In genomic region chr2:26914148-26914941, GRCm38 (mm10) we compare ENCODE assay signal across 12 mouse cellular contexts. TPM values are rescaled to one million over a fixed set of nuclear protein-coding genes. Genes with fewer than 3 reads are reported as not detected.
DNase-seq lines count a peak whose midpoint lies in the region; ATAC-seq and TF ChIP-seq lines count a peak whose summit lies in the region.
"Had no signal": no experiment of that assay in that cellular context is flagged by ENCODE, and none has a peak within 500 bp of the region (broad histone marks: within the 10 kb centered on the region; RNA-seq: fewer than 3 reads in every experiment).

No protein-coding gene starts in this region.

- no peaks in the 10 kb centered on the region for H3K27me3 ChIP-seq in forebrain, embryonic 15.5 days
- H3K27me3 ChIP-seq in forebrain, embryonic 14.5 days (replicated peaks; ENCODE audit: control insufficient read depth, insufficient read depth, low read length) = no peaks in the 10 kb centered on the region
- H3K27me3 ChIP-seq in lung, embryonic 14.5 days (ENCODE audit: insufficient read depth, low read length) = no peaks in the 10 kb centered on the region
- no peaks in the 10 kb centered on the region for H3K27me3 ChIP-seq in embryonic facial prominence, embryonic 14.5 days (replicated peaks; ENCODE audit: control insufficient read depth, insufficient read depth, low read length)
- no peaks in the 10 kb centered on the region for H3K27me3 ChIP-seq in liver, embryonic 16.5 days (ENCODE audit: control insufficient read depth, insufficient read depth, low read depth, low read length)

- peaks cover 55% of the 10 kb centered on the region for H3K4me1 ChIP-seq in forebrain, embryonic 15.5 days
- H3K4me1 ChIP-seq in forebrain, embryonic 14.5 days (ENCODE audit: control insufficient read depth, insufficient read depth, low read length) = peaks cover 28% of the 10 kb centered on the region
- H3K4me1 ChIP-seq in lung, embryonic 14.5 days (ENCODE audit: insufficient read depth) = peaks cover 2% of the 10 kb centered on the region; the same call in 1 of the 2 replicates
- H3K4me1 ChIP-seq in embryonic facial prominence, embryonic 14.5 days (ENCODE audit: control insufficient read depth, insufficient read depth, low read length) = peaks cover 22% of the 10 kb centered on the region
- H3K4me1 ChIP-seq in liver, embryonic 16.5 days (ENCODE audit: control insufficient read depth, low read depth, low read length) = peaks cover 37% of the 10 kb centered on the region

- 0 out of 2 replicates have a peak overlapping the region, but pooled peaks have one; percentile 96 for H3K4me2 ChIP-seq in forebrain, embryonic 15.5 days (replicated peaks)
- no peak overlapping the region for H3K4me2 ChIP-seq in forebrain, embryonic 14.5 days (ENCODE audit: low read length)
- 0 out of 2 replicates have a peak overlapping the region, but pooled peaks have one; percentile 10 for H3K4me2 ChIP-seq in lung, embryonic 14.5 days
- H3K4me2 ChIP-seq in embryonic facial prominence, embryonic 14.5 days (ENCODE audit: low read depth, low read length) = peak overlapping the region; percentile 91; the same call in 1 of the 2 replicates
- H3K4me2 ChIP-seq in liver, embryonic 16.5 days (ENCODE audit: low read depth, low read length) = peak overlapping the region; percentile 94; the same call in 1 of the 2 replicates

- no peak overlapping the region for H3K4me3 ChIP-seq in forebrain, embryonic 15.5 days
- no peak overlapping the region for H3K4me3 ChIP-seq in forebrain, embryonic 14.5 days (ENCODE audit: low read depth, low read length)
- no peak overlapping the region for H3K4me3 ChIP-seq in lung, embryonic 14.5 days (ENCODE audit: low read depth, low read length)
- peak overlapping the region; percentile 63; the same call in 1 of the 2 replicates for H3K4me3 ChIP-seq in embryonic facial prominence, embryonic 14.5 days (ENCODE audit: low read depth, low read length)
- H3K4me3 ChIP-seq in liver, embryonic 16.5 days (ENCODE audit: low read depth, low read length) = no peak overlapping the region

- H3K9me3 ChIP-seq in forebrain, embryonic 15.5 days = no peaks in the 10 kb centered on the region
- no peaks in the 10 kb centered on the region for H3K9me3 ChIP-seq in forebrain, embryonic 14.5 days (replicated peaks; ENCODE audit: control insufficient read depth, low read length)
- no peaks in the 10 kb centered on the region for H3K9me3 ChIP-seq in lung, embryonic 14.5 days (ENCODE audit: low read depth, low read length)
- H3K9me3 ChIP-seq in embryonic facial prominence, embryonic 14.5 days (ENCODE audit: control insufficient read depth, low read length) = no peaks in the 10 kb centered on the region
- H3K9me3 ChIP-seq in liver, embryonic 16.5 days (replicated peaks; ENCODE audit: control insufficient read depth, low read length) = no peaks in the 10 kb centered on the region

- no peak for DNase-seq in forebrain, embryonic 14.5 days (ENCODE audit: low spot score)
- DNase-seq in lung, embryonic 14.5 days = no peak
- no peak for DNase-seq in lung, postnatal 10 days
- no peak for DNase-seq in embryonic facial prominence, embryonic 14.5 days (ENCODE audit: low spot score)
- no peak for DNase-seq in left cerebral cortex, postnatal 14 days (ENCODE audit: low spot score in 2 of 2)
- DNase-seq in ovary, postnatal 36 days (ENCODE audit: low spot score) = no peak
- DNase-seq: cerebellum, postnatal 14 days; kidney, adult 11 months; layer of hippocampus, postnatal 36 days; right cerebral cortex, postnatal 14 days had no signal

- no peak for ATAC-seq in forebrain, embryonic 15.5 days (replicated peaks)
- no peak for ATAC-seq in forebrain, embryonic 14.5 days
- no peak for ATAC-seq in lung, embryonic 14.5 days (ENCODE audit: insufficient read depth)
- ATAC-seq in embryonic facial prominence, embryonic 14.5 days (ENCODE audit: low read depth) = no peak
- ATAC-seq in liver, embryonic 16.5 days (ENCODE audit: low read depth) = no peak

- 61% methylated on average over 8 of the region's 8 CpGs for WGBS in forebrain, embryonic 15.5 days
- 64% methylated on average over 8 of the region's 8 CpGs for WGBS in forebrain, embryonic 14.5 days
- 56% methylated on average over 8 of the region's 8 CpGs for WGBS in lung, embryonic 14.5 days
- 61% methylated on average over 8 of the region's 8 CpGs for WGBS in embryonic facial prominence, embryonic 14.5 days
- 51% methylated on average over 8 of the region's 8 CpGs for WGBS in liver, embryonic 16.5 days (ENCODE audit: insufficient replicate concordance)

- TF ChIP-seq CTCF in lung, embryonic 14.5 days (IDR thresholded peaks at IDR 0.05; ENCODE audit: low read depth) = no peak; the same call in 1 of the 2 replicates

- peaks cover 43% of the 10 kb centered on the region for H3K36me3 ChIP-seq in forebrain, embryonic 15.5 days
- H3K36me3 ChIP-seq in forebrain, embryonic 14.5 days (ENCODE audit: control insufficient read depth, insufficient read depth, low read length) = peaks cover 56% of the 10 kb centered on the region
- peaks cover 53% of the 10 kb centered on the region for H3K36me3 ChIP-seq in lung, embryonic 14.5 days (ENCODE audit: insufficient read depth)
- H3K36me3 ChIP-seq in embryonic facial prominence, embryonic 14.5 days (ENCODE audit: control insufficient read depth, insufficient read depth, low read length) = peaks cover 51% of the 10 kb centered on the region
- H3K36me3 ChIP-seq in liver, embryonic 16.5 days (ENCODE audit: control insufficient read depth, insufficient read depth) = peaks cover 35% of the 10 kb centered on the region

- intact Hi-C loops in left cerebral cortex, postnatal 14 days (cut with DNase I) = loop anchor here (10.0 kb wide), 1 partner anchor 110 kb away; the partner anchor contains the start of gene Slc2a6

- H3K9ac ChIP-seq in forebrain, embryonic 15.5 days (replicated peaks) = no peak overlapping the region
- no peak overlapping the region for H3K9ac ChIP-seq in forebrain, embryonic 14.5 days (ENCODE audit: low read length)
- no peak overlapping the region for H3K9ac ChIP-seq in lung, embryonic 14.5 days
- no peak overlapping the region; the same call in 1 of the 2 replicates for H3K9ac ChIP-seq in embryonic facial prominence, embryonic 14.5 days (ENCODE audit: low read depth, low read length)
- H3K9ac ChIP-seq in liver, embryonic 16.5 days (ENCODE audit: low read depth, low read length) = no peak overlapping the region

- no peak overlapping the region for H3K27ac ChIP-seq in forebrain, embryonic 15.5 days (replicated peaks)
- H3K27ac ChIP-seq in forebrain, embryonic 14.5 days (ENCODE audit: low read depth, low read length) = no peak overlapping the region
- H3K27ac ChIP-seq in lung, embryonic 14.5 days (ENCODE audit: low read depth) = no peak overlapping the region
- no peak overlapping the region for H3K27ac ChIP-seq in embryonic facial prominence, embryonic 14.5 days (replicated peaks; ENCODE audit: low read depth, low read length)
- H3K27ac ChIP-seq in liver, embryonic 16.5 days (ENCODE audit: low read length) = no peak overlapping the region

RNA-seq across cellular contexts. Expression of gene Surf2, which starts 1.8 kb away (rescaled TPM):
- 58.9 and 61.9 TPM in 2 replicates for polyA plus RNA-seq in forebrain, embryonic 15.5 days (2015; fragmentation: Nextera tagmentation; extraction: Ambion mirVana)
- 53.3 and 54.0 TPM in 2 replicates for polyA plus RNA-seq in forebrain, embryonic 14.5 days (2014; fragmentation: Nextera tagmentation; extraction: Ambion mirVana)
- polyA plus RNA-seq in lung, embryonic 14.5 days (2014; fragmentation: Nextera tagmentation; extraction: Ambion mirVana) = 33.2 and 35.5 TPM in 2 replicates
- polyA plus RNA-seq in embryonic facial prominence, embryonic 14.5 days (2014; fragmentation: Nextera tagmentation; extraction: Ambion mirVana) = 31.2 and 34.3 TPM in 2 replicates
- polyA plus RNA-seq in liver, embryonic 16.5 days (2015; fragmentation: Nextera tagmentation; extraction: Ambion mirVana) = 17.4 and 17.9 TPM in 2 replicates
- 10 to 100 TPM; 30.8 to 38.9 TPM for total RNA-seq in left cerebral cortex, postnatal 14 days (2021)

RNA-seq across cellular contexts. Expression of gene Surf1, which starts 2.0 kb away (rescaled TPM):
- 74.0 and 77.3 TPM in 2 replicates for polyA plus RNA-seq in forebrain, embryonic 15.5 days (2015; fragmentation: Nextera tagmentation; extraction: Ambion mirVana)
- 72.0 and 74.2 TPM in 2 replicates for polyA plus RNA-seq in forebrain, embryonic 14.5 days (2014; fragmentation: Nextera tagmentation; extraction: Ambion mirVana)
- 41.5 and 43.6 TPM in 2 replicates for polyA plus RNA-seq in lung, embryonic 14.5 days (2014; fragmentation: Nextera tagmentation; extraction: Ambion mirVana)
- polyA plus RNA-seq in embryonic facial prominence, embryonic 14.5 days (2014; fragmentation: Nextera tagmentation; extraction: Ambion mirVana) = 42.9 and 50.8 TPM in 2 replicates
- polyA plus RNA-seq in liver, embryonic 16.5 days (2015; fragmentation: Nextera tagmentation; extraction: Ambion mirVana) = 31.5 and 32.4 TPM in 2 replicates
- 10 to 100 TPM; 82.5 to 87.3 TPM for total RNA-seq in left cerebral cortex, postnatal 14 days (2021)

RNA-seq across cellular contexts. Expression of gene Rpl7a, which starts 3.8 kb away (rescaled TPM):
- 533 and 546 TPM in 2 replicates for polyA plus RNA-seq in forebrain, embryonic 15.5 days (2015; fragmentation: Nextera tagmentation; extraction: Ambion mirVana)
- 626 and 738 TPM in 2 replicates for polyA plus RNA-seq in forebrain, embryonic 14.5 days (2014; fragmentation: Nextera tagmentation; extraction: Ambion mirVana)
- polyA plus RNA-seq in lung, embryonic 14.5 days (2014; fragmentation: Nextera tagmentation; extraction: Ambion mirVana) = 775 and 784 TPM in 2 replicates
- 667 and 701 TPM in 2 replicates for polyA plus RNA-seq in embryonic facial prominence, embryonic 14.5 days (2014; fragmentation: Nextera tagmentation; extraction: Ambion mirVana)
- polyA plus RNA-seq in liver, embryonic 16.5 days (2015; fragmentation: Nextera tagmentation; extraction: Ambion mirVana) = 297 and 333 TPM in 2 replicates
- 100 to 1,000 TPM; 255 to 280 TPM for total RNA-seq in left cerebral cortex, postnatal 14 days (2021)

RNA-seq across cellular contexts. Expression of gene Med22, which starts 3.9 kb away (rescaled TPM):
- polyA plus RNA-seq in forebrain, embryonic 15.5 days (2015; fragmentation: Nextera tagmentation; extraction: Ambion mirVana) = 177 and 184 TPM in 2 replicates
- 159 and 161 TPM in 2 replicates for polyA plus RNA-seq in forebrain, embryonic 14.5 days (2014; fragmentation: Nextera tagmentation; extraction: Ambion mirVana)
- 33.2 and 34.6 TPM in 2 replicates for polyA plus RNA-seq in lung, embryonic 14.5 days (2014; fragmentation: Nextera tagmentation; extraction: Ambion mirVana)
- polyA plus RNA-seq in embryonic facial prominence, embryonic 14.5 days (2014; fragmentation: Nextera tagmentation; extraction: Ambion mirVana) = 30.6 and 36.3 TPM in 2 replicates
- polyA plus RNA-seq in liver, embryonic 16.5 days (2015; fragmentation: Nextera tagmentation; extraction: Ambion mirVana) = 19.5 and 20.8 TPM in 2 replicates
- 10 to 100 TPM; 45.2 to 46.5 TPM for total RNA-seq in left cerebral cortex, postnatal 14 days (2021)

RNA-seq across cellular contexts. Expression of gene Surf6, which starts 11.7 kb away (rescaled TPM):
- polyA plus RNA-seq in forebrain, embryonic 15.5 days (2015; fragmentation: Nextera tagmentation; extraction: Ambion mirVana) = 27.7 and 29.7 TPM in 2 replicates
- 15.4 and 17.2 TPM in 2 replicates for polyA plus RNA-seq in forebrain, embryonic 14.5 days (2014; fragmentation: Nextera tagmentation; extraction: Ambion mirVana)
- polyA plus RNA-seq in lung, embryonic 14.5 days (2014; fragmentation: Nextera tagmentation; extraction: Ambion mirVana) = 12.5 and 15.5 TPM in 2 replicates
- polyA plus RNA-seq in embryonic facial prominence, embryonic 14.5 days (2014; fragmentation: Nextera tagmentation; extraction: Ambion mirVana) = 14.4 and 15.4 TPM in 2 replicates
- polyA plus RNA-seq in liver, embryonic 16.5 days (2015; fragmentation: Nextera tagmentation; extraction: Ambion mirVana) = 8.7 and 9.4 TPM in 2 replicates
- 10 to 100 TPM; 26.4 to 27.5 TPM for total RNA-seq in left cerebral cortex, postnatal 14 days (2021)
